Mouse (Mus musculus) G1E (cell line): ENCODE data around the gene Nt5e. TPM values are rescaled to one million over a fixed set of nuclear protein-coding genes. Genes with fewer than 3 reads are reported as not detected.
"Not testable (repeated sequence)": the region's sequence is repeated elsewhere in the genome, so short reads cannot be mapped to it uniquely, and the experiment has no call there.

Experiments
- ATAC-seq: 2 replicates; pipeline ENCODE4 v1.8.0; 2016; ENCODE audit warnings: mild to moderate bottlenecking; ENCODE audit not compliant: insufficient number of reproducible peaks, poor library complexity, low FRiP score, severe bottlenecking; ENCODE audit errors: extremely low read depth
- DNase-seq: peaks from one replicate; pipeline ENCODE4 v3.0.0; 2012; ENCODE audit warnings: low spot score
- H3K27me3 ChIP-seq: 2 replicates; pipeline ENCODE4 v1.6.1; 2012; ENCODE audit warnings: mild to moderate bottlenecking, low read length, inconsistent platforms; ENCODE audit not compliant: insufficient read depth
- H3K36me3 ChIP-seq: replicated peaks from 2 replicates; pipeline ENCODE3; 2012; ENCODE audit warnings: mild to moderate bottlenecking, inconsistent platforms
- H3K4me1 ChIP-seq: 2 replicates; pipeline ENCODE4 v1.6.1; 2012; ENCODE audit warnings: low read depth, low read length, inconsistent platforms, mixed read lengths; ENCODE audit not compliant: insufficient read depth
- H3K4me3 ChIP-seq: 2 replicates; pipeline ENCODE4 v1.5.1; 2012; ENCODE audit warnings: low read depth, mild to moderate bottlenecking, inconsistent platforms, low read length, moderate library complexity, mixed read lengths
- H3K9me3 ChIP-seq: replicated peaks from 2 replicates; pipeline ENCODE4 v1.6.1; 2012; ENCODE audit warnings: inconsistent platforms
- CTCF ChIP-seq: IDR thresholded peaks from 2 replicates; pipeline ENCODE4 v1.5.1; 2012; ENCODE audit warnings: low read depth, low read length, inconsistent platforms, mixed read lengths
- GATA1 ChIP-seq: IDR thresholded peaks from 2 replicates; pipeline ENCODE4 v1.6.1; 2012; ENCODE audit warnings: borderline replicate concordance, low read length, inconsistent platforms, mixed read lengths
- GATA2 ChIP-seq: IDR thresholded peaks from 2 replicates; pipeline ENCODE4 v1.6.1; 2012; ENCODE audit warnings: low read depth, low read length, inconsistent platforms, borderline replicate concordance
- POLR2AphosphoS5 ChIP-seq: IDR thresholded peaks from 2 replicates; pipeline ENCODE4 v1.6.1; 2012; ENCODE audit warnings: low read depth, low read length, inconsistent platforms; ENCODE audit not compliant: insufficient replicate concordance
- TAL1 ChIP-seq: conservative IDR thresholded peaks from 2 replicates; pipeline ENCODE4 v1.6.1; 2012; ENCODE audit warnings: low read depth, low read length, inconsistent platforms, mixed read lengths
- polyA plus RNA-seq: library from polyadenylated mRNA; stranded (reverse); fragments of >175 nt; gene quantifications from 2 replicates; pipeline ENCODE4 v1.2.3, GENCODE M21; 2012
- total RNA-seq, 2 experiments: library from RNA; stranded (forward) in 1 of 2; stranded (reverse) in 1 of 2; fragments of 200-1000 nt in 1 of 2; fragments of >200 nt in 1 of 2; fragmentation: Nextera tagmentation in 1 of 2; gene quantifications; 2 replicates each; pipeline ENCODE4 v1.2.3; 2014 to 2017

Nt5e gene
- total and polyA plus RNA-seq, 3 experiments = 0.22 TPM; not detected in 2

GRCm38 (mm10) chr9:88296321-88296720 lies 30.7 kb upstream of the Nt5e start:
- Histone ChIP-seq H3K4me3 (no peak overlapping the region), H3K36me3 (no peaks in the 10 kb centered on the region), H3K9me3 (no peaks in the 10 kb centered on the region), H3K4me1 (no peaks in the 10 kb centered on the region), H3K27me3 (no peaks in the 10 kb centered on the region)
- DNase-seq (no peak), ATAC-seq (no peak)
- no peak for TF ChIP-seq GATA1
- no peak for TF ChIP-seq POLR2AphosphoS5
- no peak for TF ChIP-seq GATA2
- no peak for TF ChIP-seq CTCF
- TF ChIP-seq TAL1 = no peak

GRCm38 (mm10) chr9:88297244-88297643 lies 29.8 kb upstream of the Nt5e start:
- not testable (repeated sequence) for H3K9me3 ChIP-seq, DNase-seq, H3K4me1 ChIP-seq, ATAC-seq, H3K36me3 ChIP-seq, H3K4me3 ChIP-seq, H3K27me3 ChIP-seq

DNA sequence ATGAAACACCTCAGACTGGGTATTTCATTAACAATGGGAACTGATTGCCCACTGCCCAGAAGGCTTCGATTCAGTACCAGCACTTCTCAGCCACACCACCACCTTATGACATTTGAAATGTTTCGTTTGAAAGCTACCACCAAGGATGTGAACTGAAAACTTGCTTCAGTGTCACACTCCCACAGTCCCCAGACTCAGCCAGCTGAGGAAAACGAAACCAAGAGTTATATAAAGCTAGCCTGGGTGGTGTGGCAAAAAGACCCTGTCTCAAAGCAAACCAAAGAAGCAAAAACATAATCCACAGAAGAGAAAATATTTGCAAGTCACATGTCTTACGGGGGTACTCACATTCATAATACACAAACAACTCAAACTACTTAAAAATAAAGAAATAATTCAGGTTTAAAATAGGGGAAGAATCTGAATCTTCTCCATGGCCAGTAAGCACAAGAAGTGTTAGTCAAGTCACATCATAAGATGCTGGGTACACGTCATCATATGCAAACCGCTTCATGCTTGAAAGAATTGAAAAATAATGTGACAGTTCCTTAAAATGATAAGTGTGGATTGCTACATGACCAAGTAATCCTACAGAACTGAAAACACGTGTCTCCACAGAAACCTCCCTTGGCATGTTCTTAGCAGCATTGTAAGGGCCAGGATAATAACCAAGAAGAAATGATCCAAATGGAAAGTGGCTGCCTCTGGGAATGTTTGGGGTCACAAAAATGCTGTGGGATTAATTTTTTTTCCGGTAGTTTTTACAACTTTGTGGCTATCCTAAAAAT lies 28.9 kb upstream of the Nt5e start:
- no peak for TF ChIP-seq TAL1
- TF ChIP-seq GATA1 = no peak
- no peak for TF ChIP-seq GATA2
- no peak for TF ChIP-seq CTCF
- TF ChIP-seq POLR2AphosphoS5 = no peak
- no peak for ATAC-seq
- no peak for DNase-seq
- Histone ChIP-seq H3K4me3 (no peak overlapping the region), H3K27me3 (no peaks in the 10 kb centered on the region), H3K4me1 (no peaks in the 10 kb centered on the region), H3K9me3 (no peaks in the 10 kb centered on the region), H3K36me3 (no peaks in the 10 kb centered on the region)

- no peaks in the 10 kb centered on the region for H3K36me3 ChIP-seq
- H3K4me3 ChIP-seq = no peak overlapping the region
- H3K9me3 ChIP-seq = no peaks in the 10 kb centered on the region
- ATAC-seq = no peak
- no peak for DNase-seq
- H3K27me3 ChIP-seq = no peaks in the 10 kb centered on the region
- no peaks in the 10 kb centered on the region for H3K4me1 ChIP-seq
- no peak for TF ChIP-seq POLR2AphosphoS5
- no peak for TF ChIP-seq GATA1
- TF ChIP-seq CTCF = no peak
- no peak for TF ChIP-seq GATA2
- no peak for TF ChIP-seq TAL1
Observed at GRCm38 (mm10) chr9:88307019-88307618, 19.9 kb upstream of the Nt5e start.

DNA sequence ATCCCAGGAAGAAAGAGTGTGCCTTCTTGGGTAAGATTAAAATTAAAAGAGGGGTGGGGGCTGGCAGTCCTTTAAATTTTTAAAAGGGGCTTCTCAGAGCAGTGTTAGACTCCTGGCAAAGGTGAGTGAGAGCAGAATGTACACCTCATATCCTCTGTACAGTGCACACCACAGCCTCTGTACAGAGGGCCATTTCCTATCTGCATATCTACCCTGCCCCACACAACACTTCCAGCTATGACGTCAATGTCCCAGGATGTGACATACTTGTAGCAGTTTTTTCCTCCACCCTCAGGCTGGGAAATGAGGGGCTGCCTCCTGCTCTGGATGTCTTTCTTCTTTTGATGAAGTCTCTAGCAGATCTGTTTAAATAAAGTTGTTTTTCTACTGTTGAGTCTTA lies 17.9 kb upstream of the Nt5e start:
- DNase-seq (no peak), ATAC-seq (no peak)

GRCm38 (mm10) chr9:88319226-88319625 lies 7.8 kb upstream of the Nt5e start:
- no peaks in the 10 kb centered on the region for H3K36me3 ChIP-seq
- no peaks in the 10 kb centered on the region for H3K9me3 ChIP-seq
- no peaks in the 10 kb centered on the region for H3K4me1 ChIP-seq
- H3K27me3 ChIP-seq = no peaks in the 10 kb centered on the region
- ATAC-seq (no peak), DNase-seq (no peak)
- no peak overlapping the region for H3K4me3 ChIP-seq
- TF ChIP-seq POLR2AphosphoS5 = no peak
- TF ChIP-seq GATA2 = no peak
- TF ChIP-seq TAL1 = no peak
- no peak for TF ChIP-seq CTCF
- no peak for TF ChIP-seq GATA1

More for the DNA sequence above, 17.9 kb upstream of the Nt5e start:
- Histone ChIP-seq H3K4me3 (no peak overlapping the region), H3K27me3 (no peaks in the 10 kb centered on the region), H3K4me1 (no peaks in the 10 kb centered on the region), H3K9me3 (no peaks in the 10 kb centered on the region), H3K36me3 (no peaks in the 10 kb centered on the region)
- no peak for TF ChIP-seq GATA1

DNA sequence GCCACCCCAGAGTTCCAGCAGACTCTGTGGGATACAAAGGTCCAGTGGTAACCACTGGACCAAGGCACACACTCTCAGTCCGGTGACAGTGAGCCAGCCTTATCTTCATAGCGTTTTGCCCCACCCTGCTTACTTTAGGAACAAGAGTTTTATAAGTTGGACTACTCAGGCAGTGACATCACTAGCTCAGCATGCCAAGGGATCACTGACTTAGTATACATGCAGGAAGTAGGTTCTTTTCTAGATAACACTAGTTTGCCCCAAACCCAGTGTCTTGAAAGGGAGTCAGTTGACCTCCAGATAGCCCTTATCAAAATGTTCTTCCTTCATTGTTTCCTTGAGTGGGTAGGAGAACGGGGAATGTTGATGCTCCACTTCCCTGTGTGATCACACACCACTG lies 2.4 kb upstream of the Nt5e start:
- H3K27me3 ChIP-seq = peaks cover 8% of the 10 kb centered on the region
- H3K4me1 ChIP-seq = no peaks in the 10 kb centered on the region
- TF ChIP-seq CTCF = no peak
- TF ChIP-seq TAL1 = no peak
- TF ChIP-seq GATA2 = no peak
- TF ChIP-seq GATA1 = no peak
- TF ChIP-seq POLR2AphosphoS5 = no peak
- no peak for ATAC-seq
- H3K36me3 ChIP-seq = no peaks in the 10 kb centered on the region
- DNase-seq = no peak
- H3K4me3 ChIP-seq = no peak overlapping the region
- H3K9me3 ChIP-seq = no peaks in the 10 kb centered on the region
